In the genomic region with DNA sequence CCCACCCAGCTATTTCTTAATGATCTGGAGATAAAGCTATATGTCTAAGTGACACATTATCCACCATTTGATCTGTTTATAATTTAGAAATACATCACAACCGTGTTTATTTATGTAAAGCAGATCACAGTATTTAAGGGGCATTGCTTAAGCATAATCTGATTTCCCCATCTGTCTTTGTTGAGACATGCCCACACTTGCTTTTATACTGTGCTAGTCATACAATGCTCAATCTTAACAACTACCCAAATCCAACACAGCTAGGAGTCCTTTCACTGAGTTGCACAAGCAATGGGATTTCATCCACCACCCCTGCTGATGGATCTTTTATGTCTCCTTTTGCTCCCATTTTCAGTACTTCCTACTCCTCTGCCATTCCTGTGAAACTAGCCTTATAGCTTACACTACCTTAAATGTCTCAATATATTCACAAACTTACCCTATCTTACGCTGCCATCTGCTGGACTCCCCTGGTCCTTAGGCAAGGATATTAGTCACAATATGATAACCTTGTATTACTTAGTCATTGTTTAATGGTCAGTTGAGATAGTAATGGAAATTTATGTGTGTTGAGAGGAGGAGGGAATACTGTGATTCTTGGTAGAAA, we compare ENCODE assay signal across 8 mouse cellular contexts.
DNase-seq lines count a peak whose midpoint lies in the region; ATAC-seq lines count a peak whose summit lies in the region.

No protein-coding gene starts in this region.

- DNase-seq in heart, postnatal 36 days = peak; percentile 2 to 10
- no peak for DNase-seq in heart, embryonic 10.5 days (ENCODE audit: low spot score)
- peak; percentile 4 for DNase-seq in WW6 (ENCODE audit: low read depth, low spot score)
- peak; percentile 43 for DNase-seq in embryo, embryonic 9.5 days (ENCODE audit: extremely low spot score)
- DNase-seq in hindbrain, embryonic 14.5 days (ENCODE audit: low spot score) = peak; percentile 85
- DNase-seq in layer of hippocampus, postnatal 36 days = peak; percentile 9 to 31
- DNase-seq in midbrain, embryonic 10.5 days (ENCODE audit: low spot score) = peak; percentile 34
- peak; percentile 39 for DNase-seq in thymus, postnatal 4 days

- intact Hi-C loops in heart, postnatal 36 days (cut with DNase I) = loop anchor here (2.0 to 5.0 kb wide), 2 partner anchors 561 to 1032 kb away; no protein-coding TSS in a partner anchor

- H3K27ac ChIP-seq in heart, embryonic 10.5 days = no peak overlapping the region
- H3K27ac ChIP-seq in hindbrain, embryonic 14.5 days = no peak overlapping the region
- no peak overlapping the region for H3K27ac ChIP-seq in midbrain, embryonic 10.5 days (replicated peaks)

- H3K36me3 ChIP-seq in heart, embryonic 10.5 days = no peaks in the 10 kb centered on the region
- no peaks in the 10 kb centered on the region for H3K36me3 ChIP-seq in hindbrain, embryonic 14.5 days (replicated peaks; ENCODE audit: control insufficient read depth, insufficient read depth)
- no peaks in the 10 kb centered on the region for H3K36me3 ChIP-seq in midbrain, embryonic 10.5 days

- 57% methylated on average over 2 of the region's 2 CpGs for WGBS in heart, embryonic 10.5 days
- WGBS in hindbrain, embryonic 14.5 days = 59% methylated on average over 2 of the region's 2 CpGs
- 58% methylated on average over 2 of the region's 2 CpGs for WGBS in midbrain, embryonic 10.5 days

- H3K9me3 ChIP-seq in heart, embryonic 10.5 days = no peaks in the 10 kb centered on the region
- no peaks in the 10 kb centered on the region for H3K9me3 ChIP-seq in hindbrain, embryonic 14.5 days (ENCODE audit: control insufficient read depth, low read length)
- H3K9me3 ChIP-seq in midbrain, embryonic 10.5 days (replicated peaks) = no peaks in the 10 kb centered on the region

- peak; percentile 79 for ATAC-seq in hindbrain, embryonic 14.5 days (ENCODE audit: low FRiP score)

- no peak overlapping the region for H3K9ac ChIP-seq in hindbrain, embryonic 14.5 days

- no peak overlapping the region for H3K4me3 ChIP-seq in heart, embryonic 10.5 days
- no peak overlapping the region for H3K4me3 ChIP-seq in hindbrain, embryonic 14.5 days (replicated peaks; ENCODE audit: low read length)
- H3K4me3 ChIP-seq in midbrain, embryonic 10.5 days = no peak overlapping the region

- H3K4me1 ChIP-seq in heart, embryonic 10.5 days = no peaks in the 10 kb centered on the region
- no peaks in the 10 kb centered on the region for H3K4me1 ChIP-seq in hindbrain, embryonic 14.5 days (replicated peaks; ENCODE audit: control insufficient read depth, insufficient read depth, low read length)
- H3K4me1 ChIP-seq in midbrain, embryonic 10.5 days = peaks cover 6% of the 10 kb centered on the region

- no peak overlapping the region for H3K4me2 ChIP-seq in hindbrain, embryonic 14.5 days (replicated peaks)

- no peaks in the 10 kb centered on the region for H3K27me3 ChIP-seq in heart, embryonic 10.5 days (ENCODE audit: insufficient read depth, poor library complexity, severe bottlenecking)
- no peaks in the 10 kb centered on the region for H3K27me3 ChIP-seq in hindbrain, embryonic 14.5 days (ENCODE audit: control insufficient read depth, insufficient read depth, low read length)
- peaks cover 93% of the 10 kb centered on the region for H3K27me3 ChIP-seq in midbrain, embryonic 10.5 days (ENCODE audit: low read depth, poor library complexity, severe bottlenecking)
